Mouse (Mus musculus) embryonic facial prominence, embryonic 10.5 days (tissue): ENCODE results near the gene Gsap. TPM values are rescaled to one million over a fixed set of nuclear protein-coding genes. Genes with fewer than 3 reads are reported as not detected.
"Not testable (repeated sequence)": the region's sequence is repeated elsewhere in the genome, so short reads cannot be mapped to it uniquely, and the experiment has no call there.

Source experiments
- DNase-seq: peaks from one replicate; pipeline ENCODE4 v3.0.0-alpha.2; 2017; ENCODE audit warnings: low spot score
- H3K27ac ChIP-seq: fragments of 300-500 bp; sonication (generic); replicated peaks from 2 replicates; pipeline ENCODE4 v1.5.1; 2016; ENCODE audit warnings: mild to moderate bottlenecking
- H3K27me3 ChIP-seq: fragments of 300-500 bp; sonication (generic); replicated peaks from 2 replicates; pipeline ENCODE4 v1.6.1; 2016; ENCODE audit warnings: low read depth, mild to moderate bottlenecking; ENCODE audit not compliant: poor library complexity, severe bottlenecking
- H3K36me3 ChIP-seq: fragments of 300-500 bp; sonication (generic); replicated peaks from 2 replicates; pipeline ENCODE4 v1.6.1; 2016; ENCODE audit warnings: mild to moderate bottlenecking, moderate library complexity
- H3K4me1 ChIP-seq: fragments of 300-500 bp; sonication (generic); 2 replicates; pipeline ENCODE4 v1.6.1; 2016
- H3K4me3 ChIP-seq: fragments of 300-500 bp; sonication (generic); 2 replicates; pipeline ENCODE4 v1.5.1; 2016; ENCODE audit warnings: mild to moderate bottlenecking, moderate library complexity
- H3K9me3 ChIP-seq: fragments of 300-500 bp; sonication (generic); 2 replicates; pipeline ENCODE4 v1.6.1; 2016; ENCODE audit warnings: mild to moderate bottlenecking
- WGBS: fragments of 180-500 bp; shearing (Covaris S2); methylation state at CpG from one replicate; pipeline ENCODE4 v1.1.7; 2016; 5-methylcytosine and 5-hydroxymethylcytosine counted together
- polyA plus RNA-seq: library from polyadenylated mRNA; unstranded; fragments of >200 nt; fragmentation: Nextera tagmentation; extraction: Ambion mirVana; gene quantifications from 2 replicates; pipeline ENCODE4 v1.2.1, GENCODE M21; 2016

Gene Gsap
- 0.85 and 1.5 TPM in 2 replicates for polyA plus RNA-seq

DNA sequence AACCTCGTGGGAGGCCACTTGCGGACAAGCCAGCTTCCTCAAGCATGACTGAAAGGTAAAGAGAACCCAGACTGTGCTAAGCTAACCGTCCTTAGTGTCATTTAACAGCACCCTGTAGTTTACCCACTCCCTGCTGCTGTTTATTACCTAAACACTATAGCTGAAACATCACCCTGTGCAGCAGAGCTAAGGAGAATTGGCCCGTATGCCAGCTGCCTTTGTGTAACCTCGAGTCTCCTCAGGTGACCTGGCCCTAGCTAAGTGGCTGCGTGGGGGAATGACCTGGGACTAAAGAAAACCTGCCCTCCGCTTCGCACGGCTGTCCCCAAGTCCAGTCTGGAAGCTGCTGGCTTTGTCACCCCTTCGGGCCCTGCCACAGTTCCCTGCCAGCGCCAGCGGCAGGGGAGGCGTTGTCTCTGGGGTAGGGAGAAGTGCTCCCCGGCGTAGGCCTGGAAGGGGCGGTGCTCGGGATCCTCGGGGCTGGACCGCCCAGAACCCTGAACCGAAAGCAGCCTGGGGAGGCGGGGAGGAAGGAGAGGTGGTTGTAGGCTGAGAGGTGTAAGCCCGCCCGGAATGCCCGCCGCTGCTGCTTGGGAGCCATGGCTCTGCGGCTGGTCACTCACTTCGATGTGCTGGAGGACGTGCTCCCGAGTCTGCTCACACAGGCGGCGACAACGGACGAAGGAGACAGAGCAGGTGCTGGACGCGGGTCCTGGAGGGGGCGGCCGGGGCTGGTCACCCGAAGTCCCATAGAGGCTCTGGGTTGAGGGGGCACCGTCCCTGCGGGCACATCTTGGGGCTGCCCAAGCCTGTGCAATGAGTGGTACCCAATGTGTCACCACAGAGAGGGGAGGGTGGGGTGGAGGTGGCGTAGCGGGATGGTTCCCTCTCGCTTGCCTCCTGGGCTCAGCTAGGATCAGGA lies at the start of gene Gsap:
Gsap (plus strand) TSS at position 492 of the 922 bp plus-strand sequence.
- Histone ChIP-seq H3K9me3 (no peaks in the 10 kb centered on the region; the same call in 1 of the 2 replicates), H3K27ac (peak within 1 kb of the TSS; percentile 81)
- 4% methylated on average over 43 of the region's 43 CpGs for WGBS

DNA sequence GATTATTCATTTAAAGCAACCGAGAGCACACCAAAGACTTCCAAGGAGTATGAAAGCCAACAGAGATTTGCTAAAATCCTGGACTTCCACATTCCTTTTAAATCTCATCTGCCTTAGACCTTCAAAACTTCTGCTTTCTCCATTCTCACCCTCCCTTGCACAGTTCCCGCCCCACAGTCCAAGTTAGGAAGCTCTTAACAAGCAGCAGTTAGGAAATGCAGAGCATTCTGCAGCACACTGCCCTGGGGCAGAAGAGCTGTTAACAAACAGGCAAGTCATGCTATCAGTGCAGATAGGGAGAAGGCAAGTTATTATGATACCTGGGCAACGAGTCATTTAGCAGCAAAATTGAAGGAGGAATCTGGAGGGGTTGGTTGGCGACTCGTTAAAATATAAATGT lies 49.5 kb upstream of the Gsap start:
- no peaks in the 10 kb centered on the region for H3K9me3 ChIP-seq
- no peak overlapping the region for H3K4me3 ChIP-seq
- H3K27me3 ChIP-seq = no peaks in the 10 kb centered on the region
- no peak for DNase-seq
- H3K4me1 ChIP-seq = peaks cover 13% of the 10 kb centered on the region; the same call in 1 of the 2 replicates
- 59% methylated on average over 5 of the region's 5 CpGs for WGBS
- no peaks in the 10 kb centered on the region for H3K36me3 ChIP-seq
- H3K27ac ChIP-seq = no peak overlapping the region

More for the DNA sequence above, at the start of gene Gsap:
- peak; percentile 66 for DNase-seq
- H3K27me3 ChIP-seq = peaks cover 36% of the 10 kb centered on the region
- H3K4me3 ChIP-seq = peak within 1 kb of the TSS; percentile 68
- no peaks in the 10 kb centered on the region for H3K36me3 ChIP-seq
- H3K4me1 ChIP-seq = peaks cover 25% of the 10 kb centered on the region

DNA sequence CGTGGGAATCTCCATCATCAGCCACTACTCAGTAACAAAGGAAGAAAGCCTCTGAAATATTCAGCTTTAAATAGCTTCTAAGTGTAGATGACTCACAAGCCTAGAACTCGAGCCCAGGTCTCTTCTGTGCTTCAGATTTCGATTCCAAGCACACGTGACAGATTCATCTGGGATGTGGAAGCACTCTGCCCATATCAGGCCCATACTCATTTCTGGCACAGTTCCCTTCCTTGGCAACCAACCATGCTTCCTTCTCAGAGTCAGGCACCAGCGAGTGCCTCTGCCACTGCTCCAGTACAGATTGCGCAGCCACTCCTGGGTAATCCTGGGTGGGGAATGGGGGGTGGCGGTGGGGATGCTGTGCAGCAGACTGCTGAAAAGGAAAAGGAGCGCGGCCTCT lies 46.5 kb upstream of the Gsap start:
- Histone ChIP-seq H3K9me3 (no peaks in the 10 kb centered on the region), H3K27ac (no peak overlapping the region), H3K4me3 (no peak overlapping the region), H3K4me1 (peaks cover 17% of the 10 kb centered on the region), H3K27me3 (no peaks in the 10 kb centered on the region), H3K36me3 (no peaks in the 10 kb centered on the region)
- no peak for DNase-seq
- WGBS = 77% methylated on average over 9 of the region's 9 CpGs

GRCm38 (mm10) chr5:21141133-21141551 lies 44.9 kb upstream of the Gsap start:
- not testable (repeated sequence) for H3K27me3 ChIP-seq, H3K4me3 ChIP-seq, H3K36me3 ChIP-seq, H3K27ac ChIP-seq, H3K9me3 ChIP-seq
- H3K4me1 ChIP-seq = peaks cover 28% of the 10 kb centered on the region
- 68% methylated on average over 7 of the region's 7 CpGs for WGBS
- peak; percentile 30 for DNase-seq

- Histone ChIP-seq H3K36me3 (no peaks in the 10 kb centered on the region), H3K27ac (no peak overlapping the region), H3K27me3 (no peaks in the 10 kb centered on the region), H3K4me3 (no peak overlapping the region), H3K4me1 (peaks cover 25% of the 10 kb centered on the region), H3K9me3 (no peaks in the 10 kb centered on the region)
- no peak for DNase-seq
- 55% methylated on average over 5 of the region's 5 CpGs for WGBS
Observed at GRCm38 (mm10) chr5:21141626-21142025, 44.4 kb upstream of the Gsap start.

DNA sequence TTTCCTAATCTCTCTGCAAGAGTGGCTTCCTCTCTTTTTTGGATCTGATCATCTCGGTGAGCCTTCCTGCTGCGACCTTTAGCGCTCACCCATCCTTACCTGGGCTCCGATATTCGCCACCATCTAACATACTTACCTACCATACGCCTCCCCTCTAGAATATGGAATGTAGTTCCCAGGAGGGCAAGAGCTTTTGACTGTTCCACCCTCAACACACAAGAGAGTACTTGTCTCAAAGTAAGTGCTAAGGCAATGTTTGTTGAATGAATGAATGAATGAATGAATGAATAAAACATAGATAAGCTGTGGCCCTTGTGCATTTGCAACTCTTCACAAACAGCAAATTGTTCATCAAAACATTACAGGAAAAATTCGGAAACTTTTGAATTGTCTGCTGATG lies 43.0 kb upstream of the Gsap start:
- no peaks in the 10 kb centered on the region for H3K9me3 ChIP-seq
- H3K27ac ChIP-seq = no peak overlapping the region
- H3K4me3 ChIP-seq = no peak overlapping the region
- peaks cover 23% of the 10 kb centered on the region for H3K4me1 ChIP-seq
- no peaks in the 10 kb centered on the region for H3K36me3 ChIP-seq
- 93% methylated on average over 7 of the region's 7 CpGs for WGBS
- no peaks in the 10 kb centered on the region for H3K27me3 ChIP-seq
- no peak for DNase-seq

- no peak overlapping the region for H3K4me3 ChIP-seq
- no peak overlapping the region for H3K27ac ChIP-seq
- H3K27me3 ChIP-seq = no peaks in the 10 kb centered on the region
- peaks cover 23% of the 10 kb centered on the region for H3K4me1 ChIP-seq
- H3K9me3 ChIP-seq = no peaks in the 10 kb centered on the region
- peak; percentile 68 for DNase-seq
- WGBS = 49% methylated on average over 8 of the region's 8 CpGs
- no peaks in the 10 kb centered on the region for H3K36me3 ChIP-seq
Observed at GRCm38 (mm10) chr5:21144506-21145169, 41.4 kb upstream of the Gsap start.

GRCm38 (mm10) chr5:21148358-21148757 lies 37.7 kb upstream of the Gsap start:
- Histone ChIP-seq H3K27ac (no peak overlapping the region), H3K4me1 (peaks cover 18% of the 10 kb centered on the region), H3K36me3 (no peaks in the 10 kb centered on the region), H3K4me3 (no peak overlapping the region), H3K9me3 (no peaks in the 10 kb centered on the region), H3K27me3 (no peaks in the 10 kb centered on the region)
- no peak for DNase-seq
- WGBS = 77% methylated on average over 3 of the region's 3 CpGs

DNA sequence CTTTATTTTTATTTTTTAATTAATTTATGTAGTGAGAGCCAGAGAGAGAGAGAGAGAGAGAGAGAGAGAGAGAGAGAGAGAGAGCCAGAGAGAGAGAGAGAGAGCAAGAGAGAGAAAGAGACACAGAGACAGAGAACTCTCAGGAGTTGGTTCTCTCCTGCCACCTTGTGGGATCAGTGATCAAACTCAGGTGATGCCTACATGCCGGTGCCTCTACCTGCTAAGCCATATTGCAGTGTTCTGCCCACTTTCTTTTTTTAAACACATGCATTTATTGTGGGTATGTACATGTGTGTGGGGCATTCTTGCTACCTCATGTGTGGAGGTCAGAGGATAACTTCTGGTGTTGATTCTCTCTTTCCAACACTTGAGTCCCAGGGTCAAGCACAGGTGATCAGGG lies 32.4 kb upstream of the Gsap start:
- Histone ChIP-seq H3K4me1 (no peaks in the 10 kb centered on the region), H3K4me3 (no peak overlapping the region), H3K36me3 (no peaks in the 10 kb centered on the region), H3K27me3 (no peaks in the 10 kb centered on the region), H3K9me3 (0 out of 2 replicates have a peak, but pooled peaks cover 5% of the 10 kb centered on the region), H3K27ac (no peak overlapping the region)
- 70% methylated on average over 1 of the region's 1 CpGs for WGBS
- no peak for DNase-seq

DNA sequence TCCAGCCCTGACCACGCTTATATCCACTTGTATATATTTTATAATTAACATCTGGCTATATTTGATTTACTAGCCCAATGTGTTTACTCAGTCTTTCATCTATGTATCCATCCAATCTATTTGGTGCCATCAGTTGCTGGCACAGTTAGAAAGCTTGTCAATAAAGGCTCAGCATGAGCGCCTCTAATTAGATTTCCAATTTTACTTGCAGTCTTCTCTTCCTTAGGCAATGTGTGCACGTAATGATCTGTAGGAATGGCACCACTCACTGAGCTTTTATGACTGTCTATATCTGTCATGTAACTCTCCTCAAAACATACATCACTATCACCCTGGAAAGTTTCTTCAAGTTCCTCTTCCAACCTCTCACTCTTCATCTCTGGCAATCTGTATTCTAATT lies 29.3 kb upstream of the Gsap start:
- Histone ChIP-seq H3K36me3 (no peaks in the 10 kb centered on the region), H3K4me3 (no peak overlapping the region), H3K27ac (no peak overlapping the region), H3K4me1 (no peaks in the 10 kb centered on the region), H3K9me3 (0 out of 2 replicates have a peak, but pooled peaks cover 5% of the 10 kb centered on the region), H3K27me3 (no peaks in the 10 kb centered on the region)
- no peak for DNase-seq
- 90% methylated on average over 3 of the region's 3 CpGs for WGBS

DNA sequence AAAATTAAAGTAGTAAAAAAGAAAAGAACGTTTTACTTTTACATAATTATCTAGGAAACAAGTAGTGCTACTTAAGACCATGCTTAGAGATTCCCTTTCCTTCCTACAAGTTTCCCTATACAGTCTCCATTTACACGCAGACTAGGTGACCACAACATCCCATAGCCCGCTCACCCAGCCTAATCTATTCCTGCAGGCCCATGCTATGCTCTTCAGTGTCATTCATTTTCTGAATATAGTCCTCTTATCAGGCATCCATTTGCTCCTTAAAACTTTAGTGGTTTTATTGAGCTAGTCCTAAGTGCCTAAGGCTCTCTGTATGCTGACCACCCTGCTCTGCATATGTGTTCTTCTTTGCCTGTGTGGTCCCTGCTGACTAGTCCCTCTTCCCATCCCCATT lies 26.5 kb upstream of the Gsap start:
- H3K4me1 ChIP-seq = no peaks in the 10 kb centered on the region
- H3K4me3 ChIP-seq = no peak overlapping the region
- WGBS = 82% methylated on average over 3 of the region's 3 CpGs
- H3K27me3 ChIP-seq = no peaks in the 10 kb centered on the region
- 0 out of 2 replicates have a peak, but pooled peaks cover 5% of the 10 kb centered on the region for H3K9me3 ChIP-seq
- H3K27ac ChIP-seq = no peak overlapping the region
- H3K36me3 ChIP-seq = no peaks in the 10 kb centered on the region
- no peak for DNase-seq

DNA sequence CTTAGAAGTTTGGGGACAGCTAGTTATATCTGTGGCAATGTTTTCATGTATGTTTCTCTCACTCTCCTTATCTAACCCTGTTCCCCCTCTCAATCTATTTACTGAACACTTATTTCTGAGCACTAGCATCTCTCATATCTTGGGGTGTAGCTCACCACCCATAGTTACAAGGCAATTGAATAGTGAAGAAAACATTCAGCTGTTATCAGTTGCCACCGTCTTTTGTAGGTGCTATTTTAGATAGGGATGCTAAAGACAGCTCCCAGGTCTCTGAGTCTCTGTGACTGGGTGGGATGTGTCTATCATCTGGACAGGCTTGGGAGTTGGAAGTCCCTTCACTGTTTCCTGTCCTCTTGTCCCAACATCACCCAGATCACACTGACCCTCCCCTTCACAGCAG lies 25.3 kb upstream of the Gsap start:
- DNase-seq = peak; percentile 2
- no peak overlapping the region for H3K4me3 ChIP-seq
- H3K9me3 ChIP-seq = 0 out of 2 replicates have a peak, but pooled peaks cover 5% of the 10 kb centered on the region
- H3K4me1 ChIP-seq = no peaks in the 10 kb centered on the region
- H3K27me3 ChIP-seq = no peaks in the 10 kb centered on the region
- 86% methylated on average over 1 of the region's 1 CpGs for WGBS
- H3K36me3 ChIP-seq = no peaks in the 10 kb centered on the region
- no peak overlapping the region for H3K27ac ChIP-seq
